Mouse (Mus musculus) thymus, postnatal 25 days (tissue): ENCODE measurements around the gene Lyrm7.
A peak's percentile ranks its signal among the peaks of the same experiment; 100 is the strongest.

Experiments
- DNase-seq: peaks from one replicate; pipeline ENCODE4 v3.0.0; 2022

Lyrm7 gene

GRCm38 (mm10) chr11:54796551-54796950, 64.2 kb downstream of the Lyrm7 start:
- DNase-seq = no peak

GRCm38 (mm10) chr11:54794678-54795077, 66.0 kb downstream of the Lyrm7 start:
- DNase-seq = no peak

- DNase-seq = no peak
Measured at GRCm38 (mm10) chr11:54793173-54793572, 67.5 kb downstream of the Lyrm7 start.

- DNase-seq = no peak
Measured at GRCm38 (mm10) chr11:54791458-54791857, 69.3 kb downstream of the Lyrm7 start.

GRCm38 (mm10) chr11:54787488-54788474, 72.9 kb downstream of the Lyrm7 start, which contains the start of gene Cdc42se2:
TSS of gene Cdc42se2 (minus strand) at chr11:54787675.
- peak; percentile 98 for DNase-seq

- DNase-seq = peak; percentile 76
Measured at GRCm38 (mm10) chr11:54786858-54787487, 73.7 kb downstream of the Lyrm7 start.

GRCm38 (mm10) chr11:54785566-54785965, 75.2 kb downstream of the Lyrm7 start:
- no peak for DNase-seq

GRCm38 (mm10) chr11:54784436-54784835, 76.3 kb downstream of the Lyrm7 start:
- DNase-seq = no peak

- no peak for DNase-seq
Measured at GRCm38 (mm10) chr11:54782253-54782652, 78.5 kb downstream of the Lyrm7 start.

- no peak for DNase-seq
Measured at GRCm38 (mm10) chr11:54779946-54780345, 80.8 kb downstream of the Lyrm7 start.

GRCm38 (mm10) chr11:54778131-54778844, 82.4 kb downstream of the Lyrm7 start:
- peak; percentile 43 for DNase-seq

GRCm38 (mm10) chr11:54777387-54778130, 83.2 kb downstream of the Lyrm7 start:
- DNase-seq = no peak
